Mouse (Mus musculus) heart, postnatal 4 days (tissue): ENCODE measurements around the gene Nsrp1. TPM values are rescaled to one million over a fixed set of nuclear protein-coding genes. Genes with fewer than 3 reads are reported as not detected.
"Not testable (repeated sequence)": the region's sequence is repeated elsewhere in the genome, so short reads cannot be mapped to it uniquely, and the experiment has no call there.

Experiments used
- DNase-seq: peaks from one replicate; pipeline ENCODE4 v3.0.0; 2021
- total RNA-seq, 2 experiments: library from RNA; stranded (reverse); gene quantifications; 2 replicates each; pipeline ENCODE4 v1.2.3; 2021

The Nsrp1 gene
- 10 to 100 TPM; 14.9 to 15.2 TPM for total RNA-seq

- peak; percentile 93 for DNase-seq
Observed at GRCm38 (mm10) chr11:77078273-77079134, at the start of gene Nsrp1. Gene Nsrp1, minus strand, starts transcription at chr11:77078435.

- DNase-seq: no peak
Observed at GRCm38 (mm10) chr11:77111141-77111540, 32.9 kb upstream of the Nsrp1 start.

GRCm38 (mm10) chr11:77108442-77108841 lies 30.2 kb upstream of the Nsrp1 start:
- no peak for DNase-seq

GRCm38 (mm10) chr11:77107872-77108271 lies 29.6 kb upstream of the Nsrp1 start:
- DNase-seq: not testable (repeated sequence)

- no peak for DNase-seq
Observed at GRCm38 (mm10) chr11:77106961-77107360, 28.7 kb upstream of the Nsrp1 start.

- peak; percentile 91 for DNase-seq
Observed at GRCm38 (mm10) chr11:77100137-77100937, 22.1 kb upstream of the Nsrp1 start.

- no peak for DNase-seq
Observed at GRCm38 (mm10) chr11:77098332-77098972, 20.2 kb upstream of the Nsrp1 start.

- DNase-seq: no peak
Observed at GRCm38 (mm10) chr11:77096991-77097390, 18.8 kb upstream of the Nsrp1 start.

- no peak for DNase-seq
Observed at GRCm38 (mm10) chr11:77096581-77096980, 18.3 kb upstream of the Nsrp1 start.

GRCm38 (mm10) chr11:77095206-77095605 lies 17.0 kb upstream of the Nsrp1 start:
- no peak for DNase-seq

GRCm38 (mm10) chr11:77094136-77094535 lies 15.9 kb upstream of the Nsrp1 start:
- no peak for DNase-seq

- peak; percentile 71 for DNase-seq
Observed at GRCm38 (mm10) chr11:77093208-77093607, 15.0 kb upstream of the Nsrp1 start.

- DNase-seq: no peak
Observed at GRCm38 (mm10) chr11:77089162-77089561, 10.9 kb upstream of the Nsrp1 start.

- no peak for DNase-seq
Observed at GRCm38 (mm10) chr11:77087004-77087403, 8.8 kb upstream of the Nsrp1 start.

- DNase-seq: no peak
Observed at GRCm38 (mm10) chr11:77084001-77084682, 5.9 kb upstream of the Nsrp1 start.

- no peak for DNase-seq
Observed at GRCm38 (mm10) chr11:77079361-77079760, 1.1 kb upstream of the Nsrp1 start.

GRCm38 (mm10) chr11:77077792-77078191 lies 443 bp downstream of the Nsrp1 start:
- DNase-seq: peak; percentile 28

GRCm38 (mm10) chr11:77077331-77077730 lies 904 bp downstream of the Nsrp1 start:
- not testable (repeated sequence) for DNase-seq

- DNase-seq: peak; percentile 34
Observed at GRCm38 (mm10) chr11:77070721-77071120, 7.5 kb downstream of the Nsrp1 start.

GRCm38 (mm10) chr11:77068825-77069224 lies 9.4 kb downstream of the Nsrp1 start:
- no peak for DNase-seq

GRCm38 (mm10) chr11:77063406-77063805 lies 14.8 kb downstream of the Nsrp1 start:
- DNase-seq: no peak

- peak; percentile 40 for DNase-seq
Observed at GRCm38 (mm10) chr11:77061951-77062350, 16.3 kb downstream of the Nsrp1 start.
